Mouse (Mus musculus) heart, postnatal 0 days (tissue): ENCODE measurements around the gene Hnrnph1. TPM values are rescaled to one million over a fixed set of nuclear protein-coding genes. Genes with fewer than 3 reads are reported as not detected.
A peak's percentile ranks its signal among the peaks of the same experiment; 100 is the strongest.

Experiments
- ATAC-seq: fragments of 200-750 bp; cut with Nextera tagmentation; 2 replicates; pipeline ENCODE4 v1.8.0; 2017; ENCODE audit warnings: low read depth, moderate number of reproducible peaks, moderate library complexity; ENCODE audit not compliant: insufficient read depth
- DNase-seq: peaks from one replicate; pipeline ENCODE4 v3.0.0-alpha.2; 2016; ENCODE audit warnings: low spot score
- H3K27ac ChIP-seq: fragments of 300-500 bp; sonication (generic); 2 replicates; pipeline ENCODE4 v1.5.1; 2014; ENCODE audit warnings: low read depth, mild to moderate bottlenecking
- H3K27me3 ChIP-seq: fragments of 300-500 bp; sonication (generic); 2 replicates; pipeline ENCODE4 v1.6.1; 2014; ENCODE audit warnings: low read length, mixed read lengths; ENCODE audit not compliant: control insufficient read depth, insufficient read depth
- H3K36me3 ChIP-seq: fragments of 300-500 bp; sonication (generic); replicated peaks from 2 replicates; pipeline ENCODE4 v1.6.1; 2014; ENCODE audit warnings: low read length, mixed read lengths; ENCODE audit not compliant: control insufficient read depth, insufficient read depth
- H3K4me1 ChIP-seq: fragments of 300-500 bp; sonication (generic); 2 replicates; pipeline ENCODE4 v1.6.1; 2014; ENCODE audit warnings: antibody characterized with exemption; ENCODE audit not compliant: control insufficient read depth, insufficient read depth
- H3K4me2 ChIP-seq: fragments of 300-500 bp; sonication (generic); 2 replicates; pipeline ENCODE4 v1.6.1; 2014; ENCODE audit warnings: low read depth, mild to moderate bottlenecking, low read length, moderate library complexity
- H3K4me3 ChIP-seq: fragments of 300-500 bp; sonication (generic); 2 replicates; pipeline ENCODE4 v1.5.1; 2014; ENCODE audit warnings: low read depth, low read length
- H3K9ac ChIP-seq: fragments of 300-500 bp; sonication (generic); replicated peaks from 2 replicates; pipeline ENCODE4 v1.6.1; 2014; ENCODE audit warnings: low read depth, low read length, mixed read lengths
- H3K9me3 ChIP-seq: fragments of 300-500 bp; sonication (generic); replicated peaks from 2 replicates; pipeline ENCODE4 v1.6.1; 2016; ENCODE audit warnings: low read length; ENCODE audit not compliant: control insufficient read depth
- CTCF ChIP-seq: IDR thresholded peaks from 2 replicates; pipeline ENCODE4 v1.5.1; 2016; ENCODE audit warnings: antibody characterized with exemption, control low read depth, low read depth
- EP300 ChIP-seq: IDR thresholded peaks from 2 replicates; pipeline ENCODE4 v1.6.1; 2016; ENCODE audit warnings: antibody characterized with exemption, low read depth
- WGBS: fragments of 180-500 bp; shearing (Covaris S2); extraction: QIAGEN DNeasy Blood & Tissue Kit; methylation state at CpG from one replicate; pipeline ENCODE4 v1.1.7; 2014; 5-methylcytosine and 5-hydroxymethylcytosine counted together
- polyA plus RNA-seq: library from polyadenylated mRNA; unstranded; fragments of >200 nt; fragmentation: Nextera tagmentation; extraction: Ambion mirVana; gene quantifications from 2 replicates; pipeline ENCODE4 v1.2.1, GENCODE M21; 2015
- total RNA-seq: library from RNA; depleted of rRNA; stranded (reverse); fragments of >200 nt; gene quantifications from 2 replicates; pipeline ENCODE4 v1.2.3, GENCODE M21; 2014; ENCODE audit warnings: low replicate concordance

The Hnrnph1 gene
- total and polyA plus RNA-seq, 2 experiments from 2014 or later = 76.4 to 106 TPM

GRCm38 (mm10) chr11:50398803-50399202, 22.0 kb downstream of the Hnrnph1 start:
- ATAC-seq (no peak), DNase-seq (no peak)
- 86% methylated on average over 13 of the region's 13 CpGs for WGBS
- H3K9me3 ChIP-seq = no peaks in the 10 kb centered on the region
- H3K27me3 ChIP-seq = no peaks in the 10 kb centered on the region
- H3K27ac ChIP-seq = no peak overlapping the region
- peaks cover 16% of the 10 kb centered on the region; the same call in 1 of the 2 replicates for H3K4me1 ChIP-seq
- H3K4me3 ChIP-seq = no peak overlapping the region
- H3K4me2 ChIP-seq = no peak overlapping the region
- H3K36me3 ChIP-seq = peaks cover 76% of the 10 kb centered on the region
- TF ChIP-seq CTCF (no peak), EP300 (no peak)
- no peak overlapping the region for H3K9ac ChIP-seq

DNA sequence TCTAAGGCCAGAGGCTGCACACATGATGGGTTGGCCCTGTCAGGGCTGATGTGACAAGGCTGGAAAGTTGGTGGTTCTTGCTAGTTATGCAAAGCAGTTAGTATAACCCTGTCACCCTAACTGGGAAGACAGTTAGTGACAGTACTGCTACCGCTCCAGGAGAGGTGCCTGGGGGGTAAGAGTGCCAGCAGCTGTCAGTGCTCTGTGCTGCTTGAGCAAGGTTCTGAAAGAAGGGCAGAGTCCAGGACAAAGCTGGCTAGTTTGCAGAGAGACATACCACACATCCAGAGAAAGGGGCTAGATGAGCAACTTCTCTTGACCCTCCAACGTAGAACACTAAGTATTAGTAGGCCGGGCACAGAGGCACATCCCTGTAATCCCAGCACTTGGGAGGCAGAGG, 25.7 kb downstream of the Hnrnph1 start:
- Histone ChIP-seq H3K4me3 (no peak overlapping the region), H3K27ac (peak overlapping the region; percentile 82), H3K36me3 (peaks cover 79% of the 10 kb centered on the region), H3K27me3 (no peaks in the 10 kb centered on the region), H3K9me3 (no peaks in the 10 kb centered on the region), H3K4me1 (peaks cover 25% of the 10 kb centered on the region), H3K4me2 (no peak overlapping the region), H3K9ac (no peak overlapping the region)
- no peak for ATAC-seq
- WGBS = 82% methylated on average over 3 of the region's 3 CpGs
- DNase-seq = no peak
- TF ChIP-seq CTCF = no peak
- no peak for TF ChIP-seq EP300

DNA sequence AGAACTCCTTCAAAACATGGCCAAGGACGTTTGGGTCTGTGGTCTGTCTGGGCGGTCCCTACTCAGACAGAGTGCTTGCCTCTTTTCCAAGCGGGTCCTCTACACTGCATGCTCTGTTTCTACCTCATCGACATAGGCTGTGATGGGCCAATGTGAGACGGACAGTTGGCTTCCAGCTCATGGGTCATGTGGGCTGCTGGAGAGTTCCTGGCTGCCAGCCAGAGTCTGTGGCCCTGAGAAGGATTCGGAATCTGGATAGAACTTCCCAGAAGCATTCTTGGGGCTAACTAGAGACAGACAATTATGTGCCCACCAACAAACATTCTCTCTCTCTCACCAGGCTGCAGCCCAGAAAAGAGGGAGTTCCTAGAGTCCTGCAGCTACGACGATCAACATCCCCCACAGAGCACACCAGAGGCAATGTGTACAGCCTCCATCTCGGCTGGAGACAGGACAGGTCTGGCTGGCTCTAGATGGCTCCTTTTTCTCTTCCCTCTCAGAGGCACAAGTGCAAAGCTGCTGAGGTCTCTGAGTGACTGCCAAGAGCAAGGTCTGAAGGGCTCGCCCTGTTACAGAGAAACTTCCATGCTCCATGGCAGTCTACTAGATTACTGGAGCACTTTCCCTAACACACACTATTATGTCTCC, 26.7 kb downstream of the Hnrnph1 start:
- H3K4me3 ChIP-seq = no peak overlapping the region
- peak overlapping the region; percentile 82 for H3K27ac ChIP-seq
- H3K9ac ChIP-seq = no peak overlapping the region
- peak; percentile 53 for DNase-seq
- H3K27me3 ChIP-seq = no peaks in the 10 kb centered on the region
- H3K9me3 ChIP-seq = no peaks in the 10 kb centered on the region
- peaks cover 25% of the 10 kb centered on the region for H3K4me1 ChIP-seq
- H3K36me3 ChIP-seq = peaks cover 73% of the 10 kb centered on the region
- H3K4me2 ChIP-seq = 0 out of 2 replicates have a peak overlapping the region, but pooled peaks have one; percentile 3
- TF ChIP-seq CTCF (no peak), EP300 (no peak)
- ATAC-seq = peak; percentile 85
- 32% methylated on average over 10 of the region's 10 CpGs for WGBS

- ATAC-seq = no peak
- Histone ChIP-seq H3K4me3 (no peak overlapping the region), H3K9ac (no peak overlapping the region), H3K27ac (no peak overlapping the region), H3K27me3 (no peaks in the 10 kb centered on the region), H3K4me1 (peaks cover 24% of the 10 kb centered on the region), H3K4me2 (no peak overlapping the region), H3K36me3 (peaks cover 72% of the 10 kb centered on the region), H3K9me3 (no peaks in the 10 kb centered on the region)
- TF ChIP-seq CTCF (no peak), EP300 (no peak)
- WGBS = 50% methylated on average over 6 of the region's 6 CpGs
- DNase-seq = no peak
Observed at GRCm38 (mm10) chr11:50407235-50407634, 30.4 kb downstream of the Hnrnph1 start.

DNA sequence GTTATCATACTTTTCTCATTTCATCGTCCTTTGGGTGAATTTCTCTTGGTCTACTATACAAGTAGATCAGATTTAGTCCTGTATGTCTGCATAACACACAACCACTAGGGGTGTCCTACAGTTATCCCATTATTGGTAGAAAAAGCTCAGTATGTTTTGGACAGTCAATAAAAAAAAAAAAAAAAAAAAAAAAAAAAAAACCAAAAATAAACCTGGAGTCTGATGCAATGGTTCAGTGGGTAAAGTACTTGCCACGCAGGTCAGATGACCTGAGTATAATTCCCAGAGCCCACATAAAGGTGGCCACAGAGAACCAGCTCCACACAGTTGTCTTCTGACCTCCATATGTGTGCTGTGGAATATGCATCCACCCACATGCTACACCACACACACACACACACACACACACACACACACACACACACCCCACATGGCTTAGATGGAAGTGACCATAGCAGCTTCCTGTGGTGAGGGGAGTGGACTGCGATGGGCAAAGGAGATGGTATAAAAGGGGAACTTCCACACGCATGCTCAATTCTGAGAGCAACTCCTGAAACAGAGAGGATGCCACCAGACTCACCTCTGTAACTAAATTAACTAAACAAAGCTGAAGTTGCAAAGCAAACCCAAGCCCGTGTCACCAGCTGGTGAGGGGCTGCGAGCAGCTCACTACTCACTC, 38.9 kb downstream of the Hnrnph1 start:
- Histone ChIP-seq H3K4me1 (no peaks in the 10 kb centered on the region), H3K9ac (no peak overlapping the region), H3K27ac (no peak overlapping the region), H3K9me3 (no peaks in the 10 kb centered on the region), H3K4me3 (no peak overlapping the region), H3K36me3 (peaks cover 68% of the 10 kb centered on the region), H3K27me3 (no peaks in the 10 kb centered on the region), H3K4me2 (no peak overlapping the region)
- DNase-seq (no peak), ATAC-seq (no peak)
- WGBS = 86% methylated on average over 6 of the region's 6 CpGs
- TF ChIP-seq EP300 (no peak), CTCF (no peak)
